Mouse (Mus musculus): ENCODE data around the gene Tmem141. TPM values are rescaled to one million over a fixed set of nuclear protein-coding genes. Genes with fewer than 3 reads are reported as not detected.

The Tmem141 gene
- 9.9 and 17.4 TPM in 2 replicates for total RNA-seq (2015)
- total RNA-seq (2017) = 18.1 and 18.6 TPM in 2 replicates

DNA sequence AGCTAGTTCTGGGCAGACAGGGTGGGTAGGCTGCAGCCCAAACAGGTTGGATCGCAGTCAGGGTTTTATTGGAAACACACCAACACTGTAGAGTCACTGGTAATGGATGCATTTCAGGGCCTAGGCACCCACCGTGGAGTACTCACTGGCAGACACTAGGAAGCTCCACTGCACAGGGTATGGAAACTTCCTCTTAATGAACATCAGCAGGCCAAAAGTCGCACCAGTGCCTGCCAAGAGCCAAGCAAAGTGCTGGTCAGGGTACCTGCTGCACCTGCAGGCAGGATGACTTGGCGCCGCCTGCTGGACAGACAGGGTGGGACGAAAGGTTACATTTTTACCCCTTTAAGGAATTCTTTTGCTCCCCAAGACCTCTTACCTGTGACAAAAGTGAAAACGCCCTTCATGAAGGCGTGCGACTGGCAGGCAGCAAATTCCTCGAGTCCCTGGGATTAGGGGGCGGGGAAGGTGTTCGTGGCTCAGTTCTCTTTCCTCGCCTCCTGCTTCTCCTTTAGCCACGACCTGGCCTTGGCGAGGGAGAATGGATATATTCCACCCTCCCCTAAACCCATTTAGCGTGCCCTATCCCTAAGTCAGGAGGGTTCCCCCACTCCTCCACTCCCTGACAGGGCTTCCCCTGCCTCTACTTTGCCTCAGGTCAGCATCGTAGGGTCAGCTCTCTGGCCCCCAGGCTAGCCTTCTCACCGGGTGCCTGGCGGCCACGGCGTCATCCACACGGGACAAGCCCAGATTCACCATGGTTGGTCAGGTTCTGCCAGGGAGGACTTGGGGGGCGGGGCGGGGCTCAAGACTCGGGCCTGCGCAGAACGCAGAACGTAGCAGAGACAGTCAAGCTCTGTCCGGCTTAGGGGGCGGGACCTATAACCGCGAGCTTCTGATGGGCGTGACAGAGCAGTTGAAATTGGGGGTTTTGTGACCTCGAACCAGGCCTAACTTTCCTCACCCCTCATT, at the start of gene Tmem141:
TSS of gene Tmem141 (minus strand) at position 777 of the 972 bp plus-strand sequence.
- peak; percentile 88 for ATAC-seq (replicated peaks; ENCODE audit: poor library complexity)

DNA sequence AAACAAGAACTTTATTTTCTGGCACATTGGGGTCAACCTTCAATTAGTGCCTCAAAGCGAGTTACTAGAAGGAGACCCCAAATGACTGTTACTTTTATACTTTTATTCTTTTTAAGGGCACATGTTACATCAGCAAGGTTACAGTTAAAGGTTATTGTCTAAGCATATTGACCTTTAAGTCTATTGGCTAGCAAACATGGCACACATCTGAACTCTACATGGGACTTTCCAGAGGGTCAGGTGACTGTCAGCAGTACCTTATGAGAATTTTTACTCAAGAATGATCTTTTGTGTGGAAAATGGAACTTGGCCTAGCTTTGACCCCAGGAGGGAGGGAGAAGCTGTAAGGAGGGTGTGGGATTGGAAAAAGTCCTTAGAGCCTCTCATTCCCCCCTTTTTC, 44.7 kb upstream of the Tmem141 start:
- ATAC-seq (replicated peaks; ENCODE audit: poor library complexity) = no peak

DNA sequence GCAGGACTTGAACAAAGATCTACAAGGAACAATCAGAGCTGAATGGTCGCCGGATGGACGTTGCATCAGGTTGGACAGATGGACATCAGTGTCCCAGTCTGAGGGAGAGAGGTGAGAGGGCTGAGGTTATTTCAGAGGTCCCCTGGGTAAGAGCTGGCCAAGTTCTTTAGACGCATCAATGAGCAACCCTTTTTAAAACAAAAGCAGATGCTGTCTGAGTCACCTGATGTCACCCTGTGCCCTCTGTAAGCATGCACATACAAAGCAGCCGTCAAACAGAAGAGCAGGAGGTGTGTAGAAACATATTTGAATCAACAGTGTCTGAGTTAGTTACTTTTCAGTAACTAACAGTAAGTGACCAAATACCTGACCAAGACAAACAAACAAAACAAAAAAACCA, 42.3 kb upstream of the Tmem141 start:
- no peak for ATAC-seq (replicated peaks; ENCODE audit: poor library complexity)

DNA sequence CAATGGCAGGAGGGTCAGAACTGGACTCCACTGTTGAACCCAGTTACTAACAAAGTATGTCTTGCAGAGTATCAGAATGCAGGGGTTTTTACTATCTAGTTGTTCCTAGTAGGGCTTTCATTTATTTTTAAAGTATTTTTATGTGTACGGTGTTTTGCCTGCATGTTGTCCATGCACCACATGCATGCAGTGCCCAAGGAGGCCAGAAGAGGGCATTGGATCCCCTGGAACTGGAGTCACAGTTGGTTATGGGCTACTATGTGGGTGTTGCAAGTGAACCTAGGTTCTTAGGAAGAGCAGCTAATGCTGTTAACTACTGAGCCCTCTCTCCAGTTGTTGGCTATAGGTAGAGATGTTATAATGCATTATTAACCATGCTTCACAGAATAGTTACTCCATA, 41.7 kb upstream of the Tmem141 start:
- peak; percentile 55 for ATAC-seq (replicated peaks; ENCODE audit: poor library complexity)

DNA sequence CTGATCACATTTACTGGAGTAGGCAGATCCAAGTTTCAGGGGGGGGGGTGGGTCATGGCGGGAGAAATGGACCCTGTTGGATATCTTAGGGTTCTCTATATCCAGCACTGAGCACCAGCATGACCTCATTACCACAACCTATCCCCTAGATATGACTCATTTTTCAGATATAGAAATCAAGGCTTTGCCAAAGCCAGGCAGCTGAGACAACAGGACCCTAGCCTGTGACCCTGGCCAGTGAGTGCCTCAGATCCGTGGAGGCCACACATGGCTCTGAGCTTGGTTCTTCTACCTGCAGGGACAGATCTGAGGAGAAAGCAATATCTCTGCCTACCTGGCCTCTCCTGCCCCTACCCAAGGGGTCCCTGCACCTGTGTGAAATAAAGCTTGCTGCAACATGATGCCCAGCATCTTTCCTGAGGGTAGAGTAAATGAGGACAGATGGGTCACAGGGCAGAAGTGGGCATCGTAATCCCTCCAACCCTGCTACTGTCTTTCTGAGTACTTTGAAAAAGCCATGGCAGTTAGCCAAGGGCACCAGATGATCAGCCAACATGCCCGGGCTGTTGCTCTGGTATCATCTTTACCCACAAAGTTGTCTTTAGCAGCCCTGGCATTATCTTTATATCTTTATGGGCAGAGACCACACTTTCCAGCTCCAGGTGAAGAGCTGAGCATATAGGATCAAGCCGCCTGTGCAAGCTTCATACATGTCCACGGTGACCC, 39.6 kb upstream of the Tmem141 start:
- ATAC-seq (replicated peaks; ENCODE audit: poor library complexity) = no peak

DNA sequence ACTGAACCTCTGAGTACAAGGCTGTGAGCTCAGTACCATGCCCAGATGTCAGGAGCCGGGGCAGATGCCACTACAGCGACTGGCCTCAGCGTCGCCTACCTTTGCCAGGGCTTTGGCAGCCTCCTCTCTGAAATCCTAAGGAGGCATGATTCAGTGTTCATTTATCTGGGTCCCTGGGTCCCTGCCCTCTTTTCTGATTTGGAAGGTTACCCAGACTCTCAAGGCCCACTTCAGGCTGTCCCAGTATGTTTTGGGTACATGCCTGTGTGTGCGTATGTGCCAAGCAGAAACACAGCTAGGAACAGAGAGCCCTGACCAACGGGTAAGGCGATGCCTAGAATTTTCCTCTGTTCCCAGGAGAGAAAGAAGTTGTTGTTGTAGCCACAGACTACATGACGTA, 38.5 kb upstream of the Tmem141 start:
- ATAC-seq (replicated peaks; ENCODE audit: poor library complexity) = no peak

DNA sequence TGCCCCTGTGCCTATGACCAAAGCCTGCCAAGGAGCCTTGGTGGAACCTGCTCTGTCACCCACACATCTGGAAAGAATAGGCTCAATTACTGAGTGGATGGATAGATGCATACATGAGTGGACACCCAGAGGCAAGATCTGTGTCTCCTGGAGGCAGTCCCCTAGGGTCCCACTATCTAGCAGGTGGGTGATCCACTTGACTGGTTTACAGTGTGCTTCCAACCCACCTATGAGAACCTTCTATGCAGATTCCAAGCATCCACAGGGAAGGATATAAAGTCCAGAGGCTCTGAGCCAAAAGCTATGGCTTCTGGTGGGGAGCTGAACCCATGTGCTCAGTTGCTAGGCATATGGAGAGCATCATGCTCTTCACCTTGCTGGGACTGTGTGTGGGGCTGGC, 35.8 kb upstream of the Tmem141 start, which contains the start of gene Lcn5:
TSS of gene Lcn5 (plus strand) at position 301 of the 400 bp plus-strand sequence.
- no peak for ATAC-seq (replicated peaks; ENCODE audit: poor library complexity)

DNA sequence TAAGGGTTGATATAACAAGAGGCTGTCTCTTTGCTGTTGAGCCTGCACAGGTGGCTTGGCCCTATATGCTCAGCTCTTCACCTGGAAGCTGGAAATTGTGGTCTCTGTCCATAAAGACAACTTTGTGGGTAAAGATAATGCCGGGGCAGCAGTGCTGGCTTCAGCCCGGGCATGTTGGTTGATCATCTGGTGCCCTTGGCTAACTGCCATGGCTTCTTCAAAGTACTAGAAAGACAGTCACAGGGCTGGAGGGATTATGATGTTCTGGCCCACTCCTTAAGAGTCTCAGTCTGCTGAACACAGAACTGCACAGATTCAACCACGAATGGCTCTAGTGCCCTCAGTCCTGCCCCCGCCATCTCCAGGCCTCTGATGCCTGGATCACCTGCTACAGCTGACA, 35.4 kb upstream of the Tmem141 start:
- no peak for ATAC-seq (replicated peaks; ENCODE audit: poor library complexity)

DNA sequence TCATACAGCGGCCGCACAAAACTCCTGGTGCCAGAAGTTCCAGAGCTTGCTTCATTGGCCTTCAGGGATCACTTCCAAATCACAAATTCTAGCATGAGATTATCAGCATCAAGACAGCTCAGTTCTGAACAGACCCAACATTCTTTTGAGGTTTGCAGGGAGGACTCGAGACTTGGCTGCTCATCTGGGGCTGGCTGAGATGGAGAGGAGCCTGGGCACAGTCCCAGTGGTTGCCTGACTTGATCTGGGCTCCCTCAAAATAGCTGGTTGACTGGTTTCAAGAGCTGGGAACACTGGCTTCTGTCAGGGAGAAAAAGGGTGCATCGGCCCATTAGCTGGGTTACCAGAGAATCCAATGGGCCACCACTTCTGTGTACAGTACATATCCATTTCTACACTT, 34.9 kb upstream of the Tmem141 start:
- no peak for ATAC-seq (replicated peaks; ENCODE audit: poor library complexity)

DNA sequence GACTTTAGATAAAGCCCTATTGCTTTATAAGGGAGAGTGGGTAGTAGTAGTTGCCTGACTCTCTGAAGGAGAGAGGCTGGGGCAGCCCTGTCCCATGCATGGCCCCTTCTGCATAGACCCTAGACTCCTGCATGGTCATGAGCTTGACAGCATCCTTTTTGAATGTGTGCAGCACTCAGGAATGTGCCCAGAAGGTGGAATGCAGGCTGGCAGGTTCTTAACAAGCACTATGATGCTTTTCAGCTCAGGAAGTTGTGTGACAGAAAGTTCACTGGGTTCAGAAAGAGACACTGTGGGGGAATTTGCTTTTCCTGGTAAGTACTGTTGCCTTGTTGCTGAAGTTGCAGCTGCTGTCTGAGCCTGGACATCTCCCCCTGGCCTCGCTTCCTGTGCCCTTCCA, 32.7 kb upstream of the Tmem141 start:
- ATAC-seq (replicated peaks; ENCODE audit: poor library complexity) = no peak

DNA sequence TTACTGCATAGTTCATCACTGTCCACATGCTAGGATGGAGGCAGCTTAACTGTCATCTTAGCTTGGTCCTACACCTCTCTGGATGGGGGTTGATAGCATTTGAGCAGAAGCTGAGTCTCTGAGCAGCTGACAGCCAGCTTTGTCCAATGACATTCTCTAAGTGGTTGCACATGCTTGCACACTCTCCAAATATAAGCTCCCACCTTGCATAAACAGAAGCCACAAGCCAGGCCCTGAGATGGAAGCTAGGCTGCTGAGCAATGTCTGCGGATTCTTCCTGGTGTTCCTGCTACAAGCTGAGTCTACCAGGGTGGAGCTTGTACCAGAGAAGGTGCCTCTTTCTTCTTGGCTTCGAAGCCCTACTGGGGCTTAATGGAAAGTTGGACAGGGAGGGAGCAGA, 31.1 kb upstream of the Tmem141 start, which contains the start of gene Lcn8:
TSS of gene Lcn8 (plus strand) at position 219 of the 400 bp plus-strand sequence.
- ATAC-seq (replicated peaks; ENCODE audit: poor library complexity) = no peak

DNA sequence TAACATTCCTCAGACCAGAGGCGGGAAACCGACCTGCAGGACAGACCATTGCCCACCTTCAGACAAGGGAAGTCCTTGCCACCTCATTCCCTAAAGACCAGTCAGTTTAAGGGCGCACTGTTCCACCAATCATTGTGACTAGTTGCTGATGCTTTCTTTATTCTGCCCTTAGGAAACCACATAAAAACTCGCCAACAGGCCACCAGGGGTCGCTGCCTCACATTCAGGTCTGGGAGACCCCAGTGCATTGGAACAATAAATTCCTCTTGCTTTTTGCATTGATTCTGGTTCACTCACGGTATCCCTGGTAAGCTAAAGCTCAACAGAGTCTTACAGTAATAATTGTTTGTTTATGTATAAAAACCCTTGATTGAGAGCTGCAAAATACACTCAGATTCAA, 18.1 kb upstream of the Tmem141 start:
- 0 out of 2 replicates have a peak, but pooled peaks have one; percentile 39 for ATAC-seq (replicated peaks; ENCODE audit: poor library complexity)

DNA sequence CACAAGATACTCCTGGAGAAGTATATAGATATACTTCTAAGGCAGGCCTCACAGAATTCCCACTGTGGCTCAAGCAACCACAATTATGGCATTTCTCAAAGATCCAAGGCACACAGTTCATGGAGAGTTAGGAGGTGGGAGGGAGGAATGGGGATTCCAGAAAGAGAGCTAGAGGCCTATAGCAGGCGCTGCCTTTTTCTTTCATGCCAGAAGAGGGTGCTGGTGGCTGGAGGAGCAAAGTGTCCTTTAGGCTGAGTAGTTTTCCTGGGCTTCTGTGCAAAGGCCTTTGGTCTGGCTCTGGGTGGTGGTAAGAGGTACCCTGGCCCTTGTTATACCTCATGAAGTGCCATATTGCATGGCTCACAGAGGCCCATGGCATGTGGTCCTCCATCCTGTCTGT, 12.2 kb upstream of the Tmem141 start:
- ATAC-seq (replicated peaks; ENCODE audit: poor library complexity) = no peak

DNA sequence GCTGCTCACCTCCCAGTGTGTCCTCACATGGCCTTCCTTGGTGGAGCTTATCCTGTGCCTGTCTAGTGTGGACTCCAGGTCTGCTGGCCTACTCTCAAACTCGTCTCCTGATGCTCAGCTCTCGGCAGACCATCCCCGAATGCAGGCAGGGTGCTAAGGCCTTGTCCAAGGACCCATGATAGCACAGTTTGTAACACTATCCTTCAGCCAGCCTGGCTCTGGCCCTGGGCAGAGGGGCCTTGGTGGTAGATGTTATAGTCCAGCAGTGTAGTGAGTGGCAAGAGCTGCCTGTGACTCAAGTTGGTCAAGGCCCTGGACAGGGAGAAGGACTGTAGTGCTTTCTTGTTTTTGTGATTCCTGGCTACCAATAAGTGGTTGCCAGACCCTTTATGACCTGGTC, 11.8 kb upstream of the Tmem141 start:
- no peak for ATAC-seq (replicated peaks; ENCODE audit: poor library complexity)

DNA sequence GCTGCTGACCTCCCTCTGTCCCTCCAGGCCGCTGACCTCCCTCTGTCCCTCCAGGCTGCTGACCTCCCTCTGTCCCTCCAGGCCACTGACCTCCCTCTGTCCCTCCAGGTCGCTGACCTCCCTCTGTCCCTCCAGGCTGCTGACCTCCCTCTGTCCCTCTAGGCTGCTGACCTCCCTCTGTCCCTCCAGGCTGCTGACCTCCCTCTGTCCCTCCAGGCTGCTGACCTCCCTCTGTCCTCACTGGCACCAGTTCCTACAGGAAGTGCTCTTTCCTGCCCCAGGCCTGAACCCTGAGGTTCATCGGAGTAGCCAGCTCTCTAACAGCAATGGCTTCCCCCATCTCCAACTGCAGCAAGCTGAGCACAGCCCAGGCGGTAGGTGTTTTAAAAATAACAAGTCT, 6.9 kb upstream of the Tmem141 start:
- no peak for ATAC-seq (replicated peaks; ENCODE audit: poor library complexity)

DNA sequence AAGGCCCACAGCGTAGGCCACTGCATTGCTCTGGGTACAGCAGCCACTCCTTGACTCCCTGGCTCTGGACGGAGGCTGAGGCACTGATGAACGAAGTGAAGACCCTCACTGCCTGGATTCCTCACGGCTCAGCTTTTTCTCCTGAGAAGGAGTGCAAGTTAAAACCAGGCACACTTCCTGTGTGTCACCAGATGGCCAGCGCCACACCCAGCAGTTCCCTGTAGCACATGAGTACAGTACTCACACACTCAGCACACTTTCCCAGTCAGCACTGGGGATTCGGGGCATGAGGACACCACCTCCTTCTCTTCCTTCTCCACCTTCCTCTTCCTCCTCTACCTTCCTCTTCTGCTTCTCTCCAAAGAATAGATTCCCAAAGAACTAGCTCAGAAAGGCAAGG, 6.0 kb upstream of the Tmem141 start, which contains the start of gene Fcna:
TSS of gene Fcna (minus strand) at position 220 of the 400 bp plus-strand sequence.
- no peak for ATAC-seq (replicated peaks; ENCODE audit: poor library complexity)

DNA sequence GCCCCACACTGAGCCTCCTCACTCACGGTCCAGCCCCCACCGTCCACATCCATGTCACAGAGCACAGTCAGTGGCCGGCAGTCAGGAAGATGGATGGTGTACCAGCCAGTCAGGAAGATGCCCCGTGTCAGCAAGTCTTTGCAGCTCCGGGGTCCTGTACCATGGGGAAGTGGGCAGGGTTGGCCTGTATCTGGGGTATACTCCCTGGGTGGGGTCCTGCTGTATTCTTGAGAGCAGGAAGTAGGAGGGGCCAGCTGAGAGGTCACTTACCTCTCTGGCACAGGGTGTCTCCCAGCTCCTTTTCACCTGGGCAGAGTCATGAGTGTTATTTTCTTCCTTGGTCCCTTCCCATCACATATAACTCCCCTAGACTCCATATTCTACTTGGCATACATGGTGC, 4.2 kb upstream of the Tmem141 start:
- ATAC-seq (replicated peaks; ENCODE audit: poor library complexity) = no peak

DNA sequence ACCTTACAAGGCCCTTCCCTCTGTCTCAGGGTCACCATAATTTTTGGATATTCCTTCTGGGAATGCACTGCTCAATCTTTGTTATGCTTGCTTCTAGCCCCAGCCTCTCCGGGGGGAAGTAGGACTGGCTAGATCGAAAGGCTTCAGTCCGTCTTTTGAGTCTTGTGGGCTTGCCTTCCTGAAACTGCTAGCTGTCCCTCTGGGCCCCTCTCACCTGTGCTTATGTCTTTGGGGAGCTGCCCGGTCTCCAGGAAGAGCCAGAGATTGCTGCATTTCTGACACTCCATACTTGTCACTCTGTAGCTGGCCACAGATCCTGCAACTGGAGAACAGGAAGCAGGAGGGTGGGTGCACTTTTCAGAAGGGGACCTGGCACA, 965 bp downstream of the Tmem141 start:
- ATAC-seq (replicated peaks; ENCODE audit: poor library complexity) = no peak

DNA sequence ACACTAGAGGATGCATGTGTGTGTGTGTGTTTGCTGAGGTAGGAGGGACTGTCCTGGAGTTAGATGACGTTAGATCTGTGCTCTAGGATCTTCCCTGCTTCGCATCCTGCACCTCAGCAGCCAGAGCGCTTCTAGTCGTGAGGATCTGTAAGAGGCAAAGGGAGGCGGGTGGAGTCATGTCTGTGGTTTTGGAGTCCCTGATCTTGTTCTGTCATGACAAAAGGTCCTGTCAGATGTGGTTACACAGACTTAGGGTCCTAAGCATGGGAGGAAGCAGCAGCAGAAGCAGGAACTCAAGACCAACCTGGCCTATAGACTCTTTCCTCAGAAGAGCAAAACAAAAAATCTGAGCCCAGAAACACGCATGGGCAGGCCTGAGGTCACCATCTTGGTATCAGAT, 1.4 kb downstream of the Tmem141 start:
- peak; percentile 33 for ATAC-seq (replicated peaks; ENCODE audit: poor library complexity)

DNA sequence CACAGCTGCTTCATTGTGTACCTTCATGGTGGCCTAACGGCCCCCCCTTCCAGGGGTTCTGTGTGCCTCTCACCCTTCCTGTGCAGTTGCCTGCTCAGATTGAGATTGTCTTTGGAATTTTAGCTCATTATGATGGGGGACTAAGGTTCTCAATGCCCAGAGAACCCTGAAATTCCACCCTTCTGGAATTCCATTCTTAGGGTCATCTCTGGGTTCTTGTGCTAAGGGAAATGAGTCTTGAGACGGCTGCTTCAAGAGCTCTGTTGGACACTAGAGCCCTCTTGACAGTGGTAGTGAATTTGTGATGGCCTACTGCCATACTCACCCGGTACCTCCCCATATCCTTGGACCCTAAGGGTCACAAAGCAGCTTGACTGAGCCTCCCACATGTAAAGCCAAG, 4.2 kb downstream of the Tmem141 start, which contains the start of gene Ccdc183:
TSS of gene Ccdc183 (minus strand) at position 101 of the 400 bp plus-strand sequence.
- ATAC-seq (replicated peaks; ENCODE audit: poor library complexity) = no peak

DNA sequence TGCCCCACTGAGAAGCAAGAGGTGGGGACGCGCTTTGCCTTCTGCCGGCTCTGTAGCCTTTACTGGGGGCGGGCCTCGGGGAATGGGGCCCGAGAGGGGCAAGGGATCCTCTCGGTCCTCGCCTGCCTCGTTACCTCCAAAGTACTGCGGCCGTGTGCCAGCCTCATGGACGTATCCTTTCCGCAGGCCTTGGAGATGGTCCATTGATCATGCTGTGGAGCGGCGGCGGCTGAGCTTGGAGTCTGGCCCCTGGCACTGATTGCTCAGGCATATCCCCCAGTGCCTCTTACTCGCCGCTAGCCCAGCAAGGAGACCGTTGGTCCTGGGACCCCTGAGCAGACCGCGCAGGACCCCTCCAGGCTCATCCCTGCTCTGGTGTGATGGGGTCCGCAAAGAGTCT, 5.4 kb downstream of the Tmem141 start:
- ATAC-seq (replicated peaks; ENCODE audit: poor library complexity) = no peak

DNA sequence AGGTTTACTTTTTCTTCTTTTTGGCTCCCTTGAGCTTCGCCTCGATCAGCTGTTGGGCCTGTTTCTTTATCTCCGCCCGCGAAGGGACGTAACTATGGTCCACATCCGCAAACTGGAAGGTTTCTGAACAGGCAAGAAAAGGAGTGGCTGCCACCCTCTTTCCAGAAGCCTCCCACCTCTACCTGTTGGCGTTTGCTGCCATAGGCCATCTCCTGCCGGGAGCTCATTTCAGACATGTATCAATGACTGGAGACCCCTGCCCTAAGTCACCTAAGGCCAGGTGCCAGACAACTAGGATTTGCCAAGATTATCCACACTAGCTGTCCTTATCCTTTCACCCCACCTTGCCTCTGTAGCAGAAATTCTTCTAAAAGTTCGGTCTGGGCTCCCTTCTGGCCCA, 13.1 kb downstream of the Tmem141 start:
- peak; percentile 24 for ATAC-seq (replicated peaks; ENCODE audit: poor library complexity)
